Mouse (Mus musculus): Measurements from ENCODE around the gene Dennd1b.

- TF ChIP-seq POLR2A (IDR thresholded peaks at IDR 0.05; ENCODE audit: borderline replicate concordance, control insufficient read depth, low read depth, low read length) (no peak), CTCF (IDR thresholded peaks at IDR 0.05; ENCODE audit: control insufficient read depth, insufficient read depth, low read length) (no peak)
These were observed 138.5 kb downstream of the Dennd1b start for GRCm38 (mm10) chr1:139101725-139102124.
